Mouse (Mus musculus) hindbrain, embryonic 11.5 days (tissue): ENCODE data around the gene Gm49322. TPM values are rescaled to one million over a fixed set of nuclear protein-coding genes. Genes with fewer than 3 reads are reported as not detected.
A peak's percentile ranks its signal among the peaks of the same experiment; 100 is the strongest.

Source experiments
- ATAC-seq: fragments of 200-750 bp; cut with Nextera tagmentation; 2 replicates; pipeline ENCODE4 v1.8.0; 2017; ENCODE audit warnings: mild to moderate bottlenecking, moderate TSS enrichment, moderate library complexity; ENCODE audit not compliant: low FRiP score
- DNase-seq: peaks from one replicate; pipeline ENCODE4 v3.0.0-alpha.2; 2015; ENCODE audit warnings: low spot score
- H3K27ac ChIP-seq: fragments of 300-500 bp; sonication (generic); 2 replicates; pipeline ENCODE4 v1.5.1; 2014; ENCODE audit warnings: mild to moderate bottlenecking, low read depth, low read length
- H3K27me3 ChIP-seq: fragments of 300-500 bp; sonication (generic); 2 replicates; pipeline ENCODE4 v1.6.1; 2014; ENCODE audit warnings: mild to moderate bottlenecking, low read length, moderate library complexity, mixed read lengths; ENCODE audit not compliant: control insufficient read depth, insufficient read depth
- H3K36me3 ChIP-seq: fragments of 300-500 bp; sonication (generic); 2 replicates; pipeline ENCODE4 v1.6.1; 2014; ENCODE audit warnings: mild to moderate bottlenecking, low read length, moderate library complexity, mixed read lengths; ENCODE audit not compliant: control insufficient read depth, insufficient read depth
- H3K4me1 ChIP-seq: fragments of 300-500 bp; sonication (generic); replicated peaks from 2 replicates; pipeline ENCODE4 v1.6.1; 2014; ENCODE audit warnings: low read length, mixed read lengths; ENCODE audit not compliant: control insufficient read depth, insufficient read depth
- H3K4me2 ChIP-seq: fragments of 300-500 bp; sonication (generic); replicated peaks from 2 replicates; pipeline ENCODE4 v1.6.1; 2014; ENCODE audit warnings: mild to moderate bottlenecking, low read depth, low read length
- H3K4me3 ChIP-seq: fragments of 300-500 bp; sonication (generic); 2 replicates; pipeline ENCODE4 v1.5.1; 2014; ENCODE audit warnings: low read depth, low read length
- H3K9ac ChIP-seq: fragments of 300-500 bp; sonication (generic); 2 replicates; pipeline ENCODE4 v1.6.1; 2014; ENCODE audit warnings: low read depth, low read length
- H3K9me3 ChIP-seq: fragments of 300-500 bp; sonication (generic); 2 replicates; pipeline ENCODE4 v1.6.1; 2016; ENCODE audit warnings: low read length; ENCODE audit not compliant: control insufficient read depth
- WGBS: fragments of 180-500 bp; shearing (Covaris S2); extraction: QIAGEN DNeasy Blood & Tissue Kit; methylation state at CpG from one replicate; pipeline ENCODE4 v1.1.7; 2014; 5-methylcytosine and 5-hydroxymethylcytosine counted together
- polyA plus RNA-seq: library from polyadenylated mRNA; unstranded; fragments of >200 nt; fragmentation: Nextera tagmentation; extraction: Ambion mirVana; gene quantifications from 2 replicates; pipeline ENCODE4 v1.2.1, GENCODE M21; 2014

The Gm49322 gene
- polyA plus RNA-seq, 1 experiment from 2014 or later: 1.5 TPM

DNA sequence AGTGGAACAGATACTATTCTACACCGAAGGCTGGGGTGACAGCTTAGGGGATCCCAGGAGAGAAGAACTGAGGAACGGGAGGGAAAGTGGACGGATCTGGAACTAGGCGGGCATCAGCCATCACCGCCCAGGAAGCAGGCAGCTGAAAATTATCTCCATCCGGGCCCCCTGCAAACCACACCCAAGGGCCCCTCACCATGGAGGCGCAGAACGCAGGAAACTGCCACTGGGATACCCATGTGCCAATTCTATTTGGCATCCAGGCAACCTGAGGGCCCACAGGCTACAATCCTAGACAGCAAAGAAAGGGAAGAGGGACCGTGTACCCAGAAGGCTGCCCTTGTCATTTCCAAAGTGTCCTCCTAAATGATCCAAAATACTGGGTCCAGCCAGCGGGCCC, 35.4 kb upstream of the Gm49322 start:
- H3K4me3 ChIP-seq: no peak overlapping the region
- H3K4me2 ChIP-seq: no peak overlapping the region
- no peaks in the 10 kb centered on the region for H3K27me3 ChIP-seq
- H3K9me3 ChIP-seq: no peaks in the 10 kb centered on the region
- WGBS: 90% methylated on average over 10 of the region's 10 CpGs
- H3K4me1 ChIP-seq: peaks cover 16% of the 10 kb centered on the region
- no peak overlapping the region; the same call in 1 of the 2 replicates for H3K9ac ChIP-seq
- no peaks in the 10 kb centered on the region for H3K36me3 ChIP-seq
- H3K27ac ChIP-seq: no peak overlapping the region; the same call in 1 of the 2 replicates
- DNase-seq (no peak), ATAC-seq (no peak)

GRCm38 (mm10) chr10:80570871-80571836, 34.7 kb upstream of the Gm49322 start:
- Histone ChIP-seq H3K27ac (peak overlapping the region; percentile 48; the same call in 1 of the 2 replicates), H3K9me3 (no peaks in the 10 kb centered on the region), H3K27me3 (no peaks in the 10 kb centered on the region), H3K4me1 (peaks cover 18% of the 10 kb centered on the region), H3K4me2 (peak overlapping the region; percentile 38), H3K9ac (peak overlapping the region; percentile 43), H3K36me3 (no peaks in the 10 kb centered on the region), H3K4me3 (no peak overlapping the region)
- 0 out of 2 replicates have a peak, but pooled peaks have one; percentile 20 for ATAC-seq
- 23% methylated on average over 30 of the region's 30 CpGs for WGBS
- peak; percentile 55 for DNase-seq

DNA sequence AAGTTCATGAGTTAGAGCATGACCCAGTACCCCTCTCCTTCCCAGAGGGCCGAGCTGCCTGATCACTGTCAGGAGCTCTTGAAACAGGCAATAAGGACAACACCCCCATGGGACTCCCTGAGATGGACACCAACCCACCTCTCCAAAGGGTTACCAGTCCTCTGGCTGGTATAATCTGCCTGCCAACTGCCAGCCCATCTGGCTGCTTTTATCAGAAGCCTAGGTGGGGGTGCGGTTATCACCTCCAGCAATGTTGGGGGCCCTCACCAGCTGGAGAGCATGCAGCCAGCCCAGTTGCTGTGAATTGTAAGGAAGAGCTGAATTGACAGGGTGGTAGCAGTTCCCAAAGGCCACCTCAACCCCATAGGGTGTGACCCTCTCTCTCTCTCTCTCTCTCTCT, 33.3 kb upstream of the Gm49322 start:
- peaks cover 18% of the 10 kb centered on the region for H3K4me1 ChIP-seq
- H3K4me2 ChIP-seq: no peak overlapping the region
- H3K27me3 ChIP-seq: no peaks in the 10 kb centered on the region
- H3K9me3 ChIP-seq: no peaks in the 10 kb centered on the region
- 89% methylated on average over 2 of the region's 2 CpGs for WGBS
- H3K27ac ChIP-seq: no peak overlapping the region
- no peak overlapping the region for H3K4me3 ChIP-seq
- no peaks in the 10 kb centered on the region for H3K36me3 ChIP-seq
- H3K9ac ChIP-seq: no peak overlapping the region
- DNase-seq (no peak), ATAC-seq (no peak)

- ATAC-seq: no peak
- Histone ChIP-seq H3K36me3 (no peaks in the 10 kb centered on the region), H3K9me3 (no peaks in the 10 kb centered on the region), H3K27ac (no peak overlapping the region), H3K4me1 (peaks cover 18% of the 10 kb centered on the region), H3K9ac (no peak overlapping the region), H3K4me2 (no peak overlapping the region), H3K4me3 (no peak overlapping the region), H3K27me3 (no peaks in the 10 kb centered on the region)
- no peak for DNase-seq
- 57% methylated on average over 9 of the region's 9 CpGs for WGBS
Observed at GRCm38 (mm10) chr10:80573944-80574343, 31.9 kb upstream of the Gm49322 start.

DNA sequence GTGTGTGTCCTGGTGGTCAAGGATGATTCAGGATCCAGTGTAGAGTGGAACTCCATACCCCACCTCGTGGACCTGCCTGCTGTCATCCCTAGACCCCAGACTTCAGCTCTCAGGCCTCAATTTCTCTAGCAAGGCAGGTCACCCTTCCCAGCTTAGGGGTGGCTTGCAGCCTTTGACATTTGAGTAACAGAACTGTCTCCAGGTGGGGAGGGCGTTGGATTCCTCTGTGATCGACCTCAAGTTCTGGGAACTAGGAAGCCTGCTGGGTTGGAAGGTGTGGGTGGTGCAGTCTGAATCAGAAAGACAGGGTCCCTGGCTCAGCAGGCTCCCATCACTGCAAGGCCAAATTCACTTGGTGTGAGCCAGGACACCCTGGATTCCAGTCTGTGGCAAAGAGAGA, 30.9 kb upstream of the Gm49322 start:
- H3K4me2 ChIP-seq: no peak overlapping the region
- no peak overlapping the region for H3K9ac ChIP-seq
- H3K4me1 ChIP-seq: peaks cover 18% of the 10 kb centered on the region
- H3K36me3 ChIP-seq: no peaks in the 10 kb centered on the region
- 71% methylated on average over 3 of the region's 3 CpGs for WGBS
- H3K27ac ChIP-seq: no peak overlapping the region
- no peaks in the 10 kb centered on the region for H3K9me3 ChIP-seq
- H3K27me3 ChIP-seq: no peaks in the 10 kb centered on the region
- no peak for DNase-seq
- no peak overlapping the region for H3K4me3 ChIP-seq
- no peak for ATAC-seq

DNA sequence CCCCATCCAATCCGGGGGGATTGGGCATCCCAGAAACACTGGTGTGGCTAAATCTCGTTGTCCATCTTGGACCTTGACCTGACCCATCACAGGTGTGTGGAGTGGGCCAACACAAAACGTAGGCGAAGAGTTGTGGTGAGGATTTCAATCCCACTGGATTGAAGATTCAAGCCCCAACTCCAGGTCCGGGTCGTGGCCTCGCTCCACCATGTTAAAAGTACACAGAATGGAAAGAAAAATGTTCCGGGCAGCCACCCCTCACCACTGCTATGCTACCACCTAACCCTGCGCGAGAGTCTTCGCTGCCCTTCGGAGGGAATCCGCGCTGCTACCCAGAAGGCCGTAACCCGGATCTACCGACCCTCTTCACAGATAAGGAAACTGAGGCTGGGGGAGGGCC, 29.9 kb upstream of the Gm49322 start:
- H3K4me1 ChIP-seq: peaks cover 16% of the 10 kb centered on the region
- WGBS: 14% methylated on average over 17 of the region's 17 CpGs
- H3K4me3 ChIP-seq: peak overlapping the region; percentile 82
- H3K9me3 ChIP-seq: no peaks in the 10 kb centered on the region
- peak overlapping the region; percentile 60; the same call in 1 of the 2 replicates for H3K9ac ChIP-seq
- no peak overlapping the region for H3K27ac ChIP-seq
- H3K27me3 ChIP-seq: no peaks in the 10 kb centered on the region
- ATAC-seq (no peak), DNase-seq (no peak)
- H3K4me2 ChIP-seq: peak overlapping the region; percentile 97
- H3K36me3 ChIP-seq: no peaks in the 10 kb centered on the region

DNA sequence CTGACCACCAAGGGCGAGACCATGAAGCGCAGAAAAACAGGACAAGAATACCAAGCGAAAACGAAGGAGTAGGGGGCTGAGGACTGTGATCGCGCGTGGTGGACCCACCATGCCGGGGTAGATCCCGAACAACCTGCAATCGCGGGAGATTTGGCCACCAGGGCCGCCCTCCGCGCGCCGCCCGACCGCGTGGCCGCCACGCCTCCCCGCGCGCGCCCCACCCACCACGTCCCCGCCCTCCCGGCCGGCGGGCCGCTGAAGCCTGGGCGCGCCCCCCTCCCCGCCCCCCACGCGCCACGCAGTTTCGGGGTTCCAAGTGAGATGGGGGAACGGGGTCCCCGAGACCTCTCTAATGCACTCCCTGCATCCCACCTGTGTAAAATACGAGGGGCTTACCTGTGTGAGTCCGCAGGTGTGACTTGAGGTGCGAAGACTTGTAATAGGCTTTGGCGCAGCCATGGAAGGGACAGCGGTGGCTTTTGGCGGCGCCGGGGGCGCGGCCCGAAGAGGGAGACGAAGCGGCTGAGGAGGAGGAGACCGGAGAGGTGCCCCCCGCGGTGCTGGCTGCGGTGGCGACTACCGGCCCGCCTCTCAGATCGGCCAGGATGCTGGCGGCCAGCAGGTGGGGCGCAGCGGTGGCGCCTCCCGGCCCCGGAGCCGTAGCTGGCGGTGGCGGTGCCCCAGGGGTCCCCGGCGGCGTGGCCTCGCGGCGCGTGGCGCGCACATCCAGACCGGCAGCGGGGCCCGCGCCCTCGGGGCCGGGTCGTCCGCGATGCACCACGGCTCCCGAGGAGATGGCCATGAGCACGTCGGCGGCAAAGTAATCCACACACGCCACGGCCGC, 29.2 kb upstream of the Gm49322 start:
- WGBS: under 1% methylated on average over 58 of the region's 96 CpGs
- peak overlapping the region; percentile 60 for H3K9ac ChIP-seq
- no peaks in the 10 kb centered on the region for H3K27me3 ChIP-seq
- H3K4me3 ChIP-seq: peak overlapping the region; percentile 82
- H3K36me3 ChIP-seq: no peaks in the 10 kb centered on the region
- DNase-seq (peak; percentile 57), ATAC-seq (peak; percentile 13; the same call in 1 of the 2 replicates)
- no peaks in the 10 kb centered on the region for H3K9me3 ChIP-seq
- H3K4me1 ChIP-seq: peaks cover 10% of the 10 kb centered on the region
- H3K27ac ChIP-seq: peak overlapping the region; percentile 82
- peak overlapping the region; percentile 97 for H3K4me2 ChIP-seq

- Histone ChIP-seq H3K4me3 (peak within 1 kb of the TSS; percentile 82), H3K4me1 (peaks cover 4% of the 10 kb centered on the region), H3K4me2 (peak within 1 kb of the TSS; percentile 97), H3K27ac (peak within 1 kb of the TSS; percentile 82), H3K27me3 (no peaks in the 10 kb centered on the region), H3K9ac (peak within 1 kb of the TSS; percentile 60), H3K9me3 (no peaks in the 10 kb centered on the region), H3K36me3 (no peaks in the 10 kb centered on the region)
- peak; percentile 95 for DNase-seq
- ATAC-seq: peak; percentile 80
- WGBS: under 1% methylated on average over 71 of the region's 97 CpGs
Observed at GRCm38 (mm10) chr10:80577195-80578130, 28.4 kb upstream of the Gm49322 start, which contains the start of gene Klf16. Gene Klf16, minus strand, starts transcription at chr10:80577321.
